8 mouse cellular contexts compared by ENCODE assay signal in the genomic region with DNA sequence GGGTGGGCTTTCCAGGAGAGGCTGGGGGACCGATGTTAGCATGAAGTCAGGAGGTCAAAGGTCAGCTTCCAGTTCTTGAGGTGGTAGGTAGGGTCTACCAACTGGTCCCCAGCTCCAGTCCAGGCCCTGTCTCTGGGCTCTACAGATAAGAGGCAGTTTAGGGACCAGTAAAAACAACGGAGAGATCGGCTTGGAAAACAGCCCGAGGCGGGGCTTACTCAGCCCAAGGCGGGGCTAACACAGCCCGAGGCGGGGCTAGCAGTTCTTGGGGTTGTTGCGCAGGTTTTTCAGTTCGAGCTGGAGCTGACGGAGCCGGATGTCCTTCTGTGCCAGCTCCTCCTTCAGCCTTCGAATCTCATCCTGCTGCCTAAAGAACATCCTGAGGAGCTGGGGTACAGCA.
DNase-seq lines count a peak whose midpoint lies in the region; ATAC-seq lines count a peak whose summit lies in the region.

No protein-coding gene starts in this region.

- H3K4me2 ChIP-seq in forebrain, embryonic 12.5 days, result peak overlapping the region; percentile 35
- peak overlapping the region; percentile 57 for H3K4me2 ChIP-seq in lung, embryonic 16.5 days (ENCODE audit: low read depth, low read length)

- DNase-seq in MEL-GATA-1-ER (ENCODE audit: extremely low read depth, low read depth), result peak; percentile 73
- peak; percentile 29 for DNase-seq in c-Kit-positive CD71-negative TER-119-negative erythroid progenitor cells, embryonic 14.5 days (ENCODE audit: low read depth)
- peak; percentile 90 for DNase-seq in heart, postnatal 25 days (ENCODE audit: low spot score)
- DNase-seq in kidney, postnatal 36 days, result peak; percentile 92
- DNase-seq in ovary, adult 18-20 months (ENCODE audit: low spot score), result peak; percentile 80
- peak; percentile 56 to 64 for DNase-seq in thymus, postnatal 36 days

- H3K9ac ChIP-seq in forebrain, embryonic 12.5 days, result 0 out of 2 replicates have a peak overlapping the region, but pooled peaks have one; percentile 17
- H3K9ac ChIP-seq in lung, embryonic 16.5 days (ENCODE audit: low read length), result peak overlapping the region; percentile 63

- H3K36me3 ChIP-seq in forebrain, embryonic 12.5 days (replicated peaks), result peaks cover 30% of the 10 kb centered on the region
- peaks cover 6% of the 10 kb centered on the region for H3K36me3 ChIP-seq in lung, embryonic 16.5 days (ENCODE audit: control insufficient read depth, insufficient read depth, low read length)

- peaks cover 4% of the 10 kb centered on the region; the same call in 1 of the 2 replicates for H3K9me3 ChIP-seq in forebrain, embryonic 12.5 days
- H3K9me3 ChIP-seq in lung, embryonic 16.5 days (ENCODE audit: control insufficient read depth, low read length), result peaks cover 5% of the 10 kb centered on the region; the same call in 1 of the 2 replicates

- no peak overlapping the region; the same call in 1 of the 2 replicates for H3K4me3 ChIP-seq in forebrain, embryonic 12.5 days (replicated peaks)
- peak overlapping the region; percentile 41 for H3K4me3 ChIP-seq in lung, embryonic 16.5 days (ENCODE audit: low read length)

- ATAC-seq in forebrain, embryonic 12.5 days (ENCODE audit: low FRiP score), result peak; percentile 52; the same call in 1 of the 2 replicates
- peak; percentile 89 for ATAC-seq in lung, embryonic 16.5 days (ENCODE audit: low read depth)

- H3K27me3 ChIP-seq in forebrain, embryonic 12.5 days, result no peaks in the 10 kb centered on the region
- no peaks in the 10 kb centered on the region for H3K27me3 ChIP-seq in lung, embryonic 16.5 days (ENCODE audit: control insufficient read depth, insufficient read depth, low read depth, low read length)

- peaks cover 17% of the 10 kb centered on the region for H3K4me1 ChIP-seq in forebrain, embryonic 12.5 days
- peaks cover 15% of the 10 kb centered on the region for H3K4me1 ChIP-seq in lung, embryonic 16.5 days (replicated peaks; ENCODE audit: control insufficient read depth, insufficient read depth, low read length)

- 5% methylated on average over 13 of the region's 13 CpGs for WGBS in forebrain, embryonic 12.5 days
- WGBS in lung, embryonic 16.5 days, result 3% methylated on average over 13 of the region's 13 CpGs

- intact Hi-C loops in heart, postnatal 25 days (cut with DNase I), result loop anchor here (2.0 kb wide), 1 partner anchor 132 kb away; no protein-coding TSS in a partner anchor

- no peak overlapping the region for H3K27ac ChIP-seq in forebrain, embryonic 12.5 days
- peak overlapping the region; percentile 78 for H3K27ac ChIP-seq in lung, embryonic 16.5 days (ENCODE audit: low read length)

Comparison
In these comparisons a context has a peak if more than half of its experiments do, and no peak if none do; other contexts are left out.
1. DNase-seq: peak in every context shown above with its lines; median percentile 92 in kidney, postnatal 36 days; 90 in heart, postnatal 25 days; 80 in ovary, adult 18-20 months; 73 in MEL-GATA-1-ER; 60 in thymus, postnatal 36 days; 29 in c-Kit-positive CD71-negative TER-119-negative erythroid progenitor cells, embryonic 14.5 days.